Mouse (Mus musculus) adrenal gland (tissue): ENCODE measurements around the gene Rps23.

Experiments used
- intact Hi-C: fragments of 180-260 bp; cut with DNase I; formaldehyde crosslinking; loops from one replicate; pipeline ENCODE4 v1.15.1; 2025

Rps23 gene

GRCm38 (mm10) chr13:90929847-90930246, 7.1 kb downstream of the Rps23 start:
- intact Hi-C loops = loop anchor here (10.0 kb wide), 1 partner anchor 705 kb away; no protein-coding TSS in a partner anchor

- intact Hi-C loops = loop anchor here (10.0 kb wide), 1 partner anchor 702 kb away; no protein-coding TSS in a partner anchor
Observed at GRCm38 (mm10) chr13:90933256-90933655, 10.5 kb downstream of the Rps23 start.

GRCm38 (mm10) chr13:90935852-90936251, 13.1 kb downstream of the Rps23 start:
- intact Hi-C loops = loop anchor here (10.0 kb wide), 1 partner anchor 699 kb away; no protein-coding TSS in a partner anchor

GRCm38 (mm10) chr13:90939192-90939591, 16.4 kb downstream of the Rps23 start:
- intact Hi-C loops = loop anchor here (10.0 kb wide), 1 partner anchor 696 kb away; no protein-coding TSS in a partner anchor

GRCm38 (mm10) chr13:90939600-90939999, 16.8 kb downstream of the Rps23 start:
- intact Hi-C loops = loop anchor here (10.0 kb wide), 1 partner anchor 695 kb away; no protein-coding TSS in a partner anchor

- intact Hi-C loops = no loop called here
Observed at GRCm38 (mm10) chr13:90958894-90959293, 36.1 kb downstream of the Rps23 start.

GRCm38 (mm10) chr13:90960591-90960990, 37.8 kb downstream of the Rps23 start:
- intact Hi-C loops = no loop called here

- intact Hi-C loops = no loop called here
Observed at GRCm38 (mm10) chr13:90962836-90963760, 40.3 kb downstream of the Rps23 start.

- intact Hi-C loops = no loop called here
Observed at GRCm38 (mm10) chr13:90964511-90964910, 41.8 kb downstream of the Rps23 start.

GRCm38 (mm10) chr13:90965996-90966395, 43.2 kb downstream of the Rps23 start:
- intact Hi-C loops = loop anchor here (2.0 kb wide), 1 partner anchor 671 kb away; no protein-coding TSS in a partner anchor

- intact Hi-C loops = loop anchor here (1.0 to 2.0 kb wide), 2 partner anchors 126 to 669 kb away; no protein-coding TSS in a partner anchor
Observed at GRCm38 (mm10) chr13:90967422-90967821, 44.7 kb downstream of the Rps23 start.

GRCm38 (mm10) chr13:90968940-90969339, 46.2 kb downstream of the Rps23 start:
- intact Hi-C loops = no loop called here

- intact Hi-C loops = no loop called here
Observed at GRCm38 (mm10) chr13:90970259-90971017, 47.7 kb downstream of the Rps23 start.

GRCm38 (mm10) chr13:90973409-90973808, 50.7 kb downstream of the Rps23 start:
- intact Hi-C loops = no loop called here
